Mouse (Mus musculus): ENCODE measurements around the gene Sergef. TPM values are rescaled to one million over a fixed set of nuclear protein-coding genes. Genes with fewer than 3 reads are reported as not detected.

Gene Sergef
- polyA plus RNA-seq, 1 experiment from 2014 or later: 11.4 TPM

DNA sequence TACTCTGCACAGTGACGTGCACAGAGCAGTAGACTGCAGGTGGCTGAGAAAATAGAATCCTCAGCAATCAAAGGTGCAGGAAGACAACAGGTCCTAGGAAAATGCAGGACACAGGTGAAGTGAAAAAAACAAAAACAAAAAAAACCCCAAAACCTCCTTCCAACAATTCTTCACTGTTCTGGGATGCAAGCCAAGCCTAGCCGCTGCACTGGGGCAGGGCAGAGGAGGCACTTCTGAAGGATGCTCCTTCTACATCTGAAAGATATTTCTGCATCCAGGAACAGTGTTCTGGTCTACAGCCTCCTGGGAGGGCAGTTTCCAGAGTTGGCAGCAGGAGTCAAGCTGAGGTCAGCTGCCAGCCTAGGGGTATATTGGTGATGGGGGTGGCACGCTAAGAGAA lies 181.7 kb downstream of the Sergef start:
- H3K9me3 ChIP-seq (replicated peaks; ENCODE audit: control insufficient read depth, low read length): no peaks in the 10 kb centered on the region
- H3K4me2 ChIP-seq (ENCODE audit: low read depth, low read length): no peak overlapping the region
- no peak for ATAC-seq (replicated peaks; ENCODE audit: extremely low read depth, insufficient read depth, low FRiP score)
- no peak overlapping the region for H3K9ac ChIP-seq (ENCODE audit: low read length)
- 74% methylated on average over 3 of the region's 3 CpGs for WGBS
- no peak overlapping the region for H3K4me3 ChIP-seq (ENCODE audit: low read length)
- H3K4me1 ChIP-seq (ENCODE audit: control insufficient read depth, insufficient read depth, low read length): no peaks in the 10 kb centered on the region
- H3K27me3 ChIP-seq (ENCODE audit: control insufficient read depth, insufficient read depth, low read length): no peaks in the 10 kb centered on the region
- H3K27ac ChIP-seq (ENCODE audit: low read length): no peak overlapping the region
- no peaks in the 10 kb centered on the region for H3K36me3 ChIP-seq (ENCODE audit: control insufficient read depth, insufficient read depth)

DNA sequence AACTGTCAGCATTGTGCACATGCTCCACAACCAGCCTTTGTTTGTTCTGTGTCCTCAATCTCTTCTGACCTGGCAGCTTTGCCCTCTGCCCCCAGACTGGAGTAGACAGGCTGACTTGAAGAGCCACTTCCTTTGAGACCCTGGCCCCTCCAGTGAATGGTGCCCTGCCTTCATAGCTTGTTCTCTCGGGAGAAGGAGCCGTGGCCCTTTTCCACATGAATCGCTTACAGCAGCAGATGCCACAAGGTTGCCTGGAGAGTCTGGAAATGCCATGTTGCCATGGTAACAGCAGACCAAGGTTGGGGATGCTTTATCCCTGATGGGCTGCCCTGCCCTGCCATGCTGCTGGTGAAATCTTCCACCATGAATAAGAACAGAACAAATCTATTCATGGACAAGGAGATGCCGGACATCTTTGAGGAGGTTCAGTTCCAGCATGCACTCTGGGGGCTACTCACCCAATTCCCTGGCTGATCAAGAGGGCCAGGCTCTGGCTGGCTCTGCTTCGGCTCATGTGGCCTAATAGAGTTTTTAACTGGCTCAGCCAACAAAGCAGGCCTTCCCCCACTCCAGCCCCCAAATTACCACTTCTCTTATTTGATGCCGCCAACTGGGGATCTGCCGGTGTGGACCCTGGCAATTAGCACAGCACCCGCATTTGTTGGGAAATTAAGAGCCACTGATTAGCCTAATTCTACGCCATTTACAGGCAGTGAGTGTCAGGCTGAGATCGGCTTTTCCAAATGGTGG lies 185.5 kb downstream of the Sergef start:
- ATAC-seq (replicated peaks; ENCODE audit: extremely low read depth, insufficient read depth, low FRiP score): no peak

GRCm38 (mm10) chr7:46448922-46449645 lies 190.5 kb downstream of the Sergef start:
- ATAC-seq (replicated peaks; ENCODE audit: extremely low read depth, insufficient read depth, low FRiP score): no peak

More for the DNA sequence above, 185.5 kb downstream of the Sergef start:
- Histone ChIP-seq H3K4me2 (ENCODE audit: low read depth, low read length) (no peak overlapping the region), H3K4me3 (ENCODE audit: low read length) (no peak overlapping the region), H3K4me1 (ENCODE audit: control insufficient read depth, insufficient read depth, low read length) (no peaks in the 10 kb centered on the region), H3K36me3 (ENCODE audit: control insufficient read depth, insufficient read depth) (no peaks in the 10 kb centered on the region), H3K27me3 (ENCODE audit: control insufficient read depth, insufficient read depth, low read length) (no peaks in the 10 kb centered on the region), H3K27ac (ENCODE audit: low read length) (no peak overlapping the region), H3K9ac (ENCODE audit: low read length) (no peak overlapping the region), H3K9me3 (replicated peaks; ENCODE audit: control insufficient read depth, low read length) (no peaks in the 10 kb centered on the region)
- WGBS: 46% methylated on average over 10 of the region's 10 CpGs

GRCm38 (mm10) chr7:46447473-46448165 lies 192.0 kb downstream of the Sergef start:
- 58% methylated on average over 9 of the region's 9 CpGs for WGBS

More at GRCm38 (mm10) chr7:46448922-46449645, 190.5 kb downstream of the Sergef start:
- Histone ChIP-seq H3K4me1 (ENCODE audit: control insufficient read depth, insufficient read depth, low read length) (no peaks in the 10 kb centered on the region), H3K9me3 (replicated peaks; ENCODE audit: control insufficient read depth, low read length) (no peaks in the 10 kb centered on the region), H3K36me3 (ENCODE audit: control insufficient read depth, insufficient read depth) (no peaks in the 10 kb centered on the region), H3K4me3 (ENCODE audit: low read length) (no peak overlapping the region), H3K4me2 (ENCODE audit: low read depth, low read length) (no peak overlapping the region), H3K9ac (ENCODE audit: low read length) (no peak overlapping the region), H3K27me3 (ENCODE audit: control insufficient read depth, insufficient read depth, low read length) (no peaks in the 10 kb centered on the region), H3K27ac (ENCODE audit: low read length) (no peak overlapping the region)
- WGBS: 60% methylated on average over 6 of the region's 6 CpGs

DNA sequence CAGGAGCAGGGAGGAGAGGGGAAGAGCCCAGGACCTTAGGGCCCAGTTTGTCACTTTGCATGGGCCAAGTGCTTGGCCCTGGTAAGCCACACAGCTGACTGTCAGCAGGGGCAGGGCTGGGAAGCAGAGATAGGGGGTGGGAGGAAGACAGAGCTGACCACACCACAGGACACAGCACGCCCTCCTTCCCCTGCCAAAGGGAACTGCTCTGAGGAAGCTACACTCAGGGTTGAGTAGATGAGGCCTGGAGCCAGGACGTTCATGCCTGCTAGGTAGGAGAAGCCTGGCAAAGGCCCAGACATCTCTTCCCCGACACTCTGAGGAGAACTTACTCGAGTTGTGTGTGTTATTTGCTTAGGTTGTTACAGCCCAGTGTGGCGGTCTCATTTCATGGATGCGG lies 193.7 kb downstream of the Sergef start:
- ATAC-seq (replicated peaks; ENCODE audit: extremely low read depth, insufficient read depth, low FRiP score): no peak
- no peak overlapping the region for H3K27ac ChIP-seq (ENCODE audit: low read length)
- H3K9ac ChIP-seq (ENCODE audit: low read length): no peak overlapping the region
- no peak overlapping the region for H3K4me3 ChIP-seq (ENCODE audit: low read length)
- no peaks in the 10 kb centered on the region for H3K36me3 ChIP-seq (ENCODE audit: control insufficient read depth, insufficient read depth)
- 63% methylated on average over 6 of the region's 6 CpGs for WGBS
- H3K27me3 ChIP-seq (ENCODE audit: control insufficient read depth, insufficient read depth, low read length): no peaks in the 10 kb centered on the region
- H3K4me2 ChIP-seq (ENCODE audit: low read depth, low read length): no peak overlapping the region
- H3K4me1 ChIP-seq (ENCODE audit: control insufficient read depth, insufficient read depth, low read length): no peaks in the 10 kb centered on the region
- no peaks in the 10 kb centered on the region for H3K9me3 ChIP-seq (replicated peaks; ENCODE audit: control insufficient read depth, low read length)

More at GRCm38 (mm10) chr7:46447473-46448165, 192.0 kb downstream of the Sergef start:
- no peak overlapping the region for H3K9ac ChIP-seq (ENCODE audit: low read length)
- H3K4me2 ChIP-seq (ENCODE audit: low read depth, low read length): no peak overlapping the region
- ATAC-seq (replicated peaks; ENCODE audit: extremely low read depth, insufficient read depth, low FRiP score): no peak
- no peak overlapping the region for H3K4me3 ChIP-seq (ENCODE audit: low read length)
- H3K9me3 ChIP-seq (replicated peaks; ENCODE audit: control insufficient read depth, low read length): no peaks in the 10 kb centered on the region
- H3K27me3 ChIP-seq (ENCODE audit: control insufficient read depth, insufficient read depth, low read length): no peaks in the 10 kb centered on the region
- no peaks in the 10 kb centered on the region for H3K4me1 ChIP-seq (ENCODE audit: control insufficient read depth, insufficient read depth, low read length)
- no peaks in the 10 kb centered on the region for H3K36me3 ChIP-seq (ENCODE audit: control insufficient read depth, insufficient read depth)
- no peak overlapping the region for H3K27ac ChIP-seq (ENCODE audit: low read length)

DNA sequence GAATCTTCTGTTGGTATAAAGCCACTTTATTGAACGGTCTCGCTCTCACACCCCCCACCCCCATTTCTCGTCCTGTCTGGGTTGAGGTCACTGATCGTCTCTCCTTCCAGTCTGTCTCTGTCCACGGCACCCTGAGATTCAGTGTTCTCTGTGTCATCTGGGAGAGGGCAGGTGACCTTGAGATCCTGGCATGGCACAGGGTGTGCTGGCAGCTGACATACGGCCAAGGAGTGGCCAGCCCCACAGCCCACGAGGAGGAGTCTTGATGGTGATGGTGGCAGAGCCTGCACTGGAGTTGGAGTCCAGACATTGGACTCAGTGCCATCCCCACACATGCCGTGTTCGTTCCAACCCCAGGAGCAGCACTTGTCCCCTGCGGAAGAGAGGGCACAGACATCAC lies 196.4 kb downstream of the Sergef start:
- Histone ChIP-seq H3K4me2 (ENCODE audit: low read depth, low read length) (no peak overlapping the region), H3K4me1 (ENCODE audit: control insufficient read depth, insufficient read depth, low read length) (no peaks in the 10 kb centered on the region), H3K36me3 (ENCODE audit: control insufficient read depth, insufficient read depth) (no peaks in the 10 kb centered on the region), H3K27ac (ENCODE audit: low read length) (no peak overlapping the region), H3K9me3 (replicated peaks; ENCODE audit: control insufficient read depth, low read length) (no peaks in the 10 kb centered on the region), H3K27me3 (ENCODE audit: control insufficient read depth, insufficient read depth, low read length) (no peaks in the 10 kb centered on the region), H3K9ac (ENCODE audit: low read length) (no peak overlapping the region), H3K4me3 (ENCODE audit: low read length) (no peak overlapping the region)
- ATAC-seq (replicated peaks; ENCODE audit: extremely low read depth, insufficient read depth, low FRiP score): no peak
- WGBS: 81% methylated on average over 10 of the region's 10 CpGs

DNA sequence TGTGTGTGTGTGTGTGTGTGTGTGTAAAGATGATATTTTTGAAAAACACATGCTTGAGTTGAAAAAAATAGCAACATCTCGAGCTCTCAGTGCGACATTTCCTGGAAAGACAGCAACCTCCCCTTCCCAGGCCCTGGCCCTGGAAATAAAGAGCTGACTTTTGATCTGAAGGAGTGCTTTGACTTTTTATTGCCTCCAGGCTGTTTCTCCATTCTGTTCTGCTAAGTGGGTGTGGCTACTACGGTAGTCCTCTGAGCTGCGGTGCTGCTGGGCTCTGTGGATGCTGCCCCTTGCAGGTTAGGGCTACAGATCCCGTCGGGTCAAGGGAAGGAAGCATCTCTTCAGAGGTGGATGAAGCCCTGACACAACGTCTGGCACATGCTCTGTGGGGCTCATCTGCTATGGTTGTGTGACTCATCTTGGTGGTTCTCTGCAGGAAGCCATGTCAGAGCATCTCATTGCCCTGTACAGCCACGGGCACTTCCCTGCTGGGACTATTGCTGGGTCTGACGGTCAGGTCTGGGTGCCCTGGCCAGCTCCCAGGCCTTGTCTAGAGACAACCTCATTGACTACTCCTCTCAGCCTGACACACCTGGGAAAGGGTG lies 201.0 kb downstream of the Sergef start:
- ATAC-seq (replicated peaks; ENCODE audit: extremely low read depth, insufficient read depth, low FRiP score): no peak
- 54% methylated on average over 9 of the region's 9 CpGs for WGBS
- Histone ChIP-seq H3K27ac (ENCODE audit: low read length) (no peak overlapping the region), H3K4me2 (ENCODE audit: low read depth, low read length) (no peak overlapping the region), H3K36me3 (ENCODE audit: control insufficient read depth, insufficient read depth) (no peaks in the 10 kb centered on the region), H3K9ac (ENCODE audit: low read length) (no peak overlapping the region), H3K4me3 (ENCODE audit: low read length) (no peak overlapping the region), H3K27me3 (ENCODE audit: control insufficient read depth, insufficient read depth, low read length) (no peaks in the 10 kb centered on the region), H3K4me1 (ENCODE audit: control insufficient read depth, insufficient read depth, low read length) (no peaks in the 10 kb centered on the region), H3K9me3 (replicated peaks; ENCODE audit: control insufficient read depth, low read length) (no peaks in the 10 kb centered on the region)

DNA sequence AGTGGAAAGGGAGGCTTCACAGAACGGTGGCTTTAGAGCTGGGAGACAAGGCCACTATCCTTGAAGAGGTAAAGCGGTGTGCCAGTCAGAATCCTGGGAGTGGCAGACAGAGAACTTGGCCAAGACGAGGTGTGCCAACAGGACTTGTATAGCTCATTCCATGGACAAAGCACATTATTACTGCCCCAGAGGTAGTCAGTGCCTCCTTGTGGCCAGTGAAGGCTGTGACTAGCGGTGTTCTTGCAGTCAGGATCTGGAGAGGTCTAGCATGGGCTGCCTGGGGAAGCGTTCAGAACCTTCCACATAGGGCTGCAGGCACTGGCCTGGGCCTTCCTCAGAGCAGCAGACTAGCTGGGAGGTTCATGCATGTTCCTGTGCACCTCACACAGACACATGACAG lies 203.8 kb downstream of the Sergef start:
- WGBS: 82% methylated on average over 5 of the region's 5 CpGs
- Histone ChIP-seq H3K9me3 (replicated peaks; ENCODE audit: control insufficient read depth, low read length) (no peaks in the 10 kb centered on the region), H3K36me3 (ENCODE audit: control insufficient read depth, insufficient read depth) (no peaks in the 10 kb centered on the region), H3K4me3 (ENCODE audit: low read length) (no peak overlapping the region), H3K4me2 (ENCODE audit: low read depth, low read length) (no peak overlapping the region), H3K27ac (ENCODE audit: low read length) (no peak overlapping the region), H3K9ac (ENCODE audit: low read length) (no peak overlapping the region), H3K27me3 (ENCODE audit: control insufficient read depth, insufficient read depth, low read length) (no peaks in the 10 kb centered on the region), H3K4me1 (ENCODE audit: control insufficient read depth, insufficient read depth, low read length) (no peaks in the 10 kb centered on the region)
- no peak for ATAC-seq (replicated peaks; ENCODE audit: extremely low read depth, insufficient read depth, low FRiP score)
